Mouse (Mus musculus) G1E (cell line): ENCODE data around the gene Ldlrad3. TPM values are rescaled to one million over a fixed set of nuclear protein-coding genes. Genes with fewer than 3 reads are reported as not detected.

Experiments
- ATAC-seq: 2 replicates; pipeline ENCODE4 v1.8.0; 2016; ENCODE audit warnings: mild to moderate bottlenecking; ENCODE audit not compliant: insufficient number of reproducible peaks, poor library complexity, low FRiP score, severe bottlenecking; ENCODE audit errors: extremely low read depth
- DNase-seq: peaks from one replicate; pipeline ENCODE4 v3.0.0; 2012; ENCODE audit warnings: low spot score
- H3K27me3 ChIP-seq: 2 replicates; pipeline ENCODE4 v1.6.1; 2012; ENCODE audit warnings: mild to moderate bottlenecking, low read length, inconsistent platforms; ENCODE audit not compliant: insufficient read depth
- H3K36me3 ChIP-seq: replicated peaks from 2 replicates; pipeline ENCODE3; 2012; ENCODE audit warnings: mild to moderate bottlenecking, inconsistent platforms
- H3K4me1 ChIP-seq: 2 replicates; pipeline ENCODE4 v1.6.1; 2012; ENCODE audit warnings: low read depth, low read length, inconsistent platforms, mixed read lengths; ENCODE audit not compliant: insufficient read depth
- H3K4me3 ChIP-seq: 2 replicates; pipeline ENCODE4 v1.5.1; 2012; ENCODE audit warnings: low read depth, mild to moderate bottlenecking, inconsistent platforms, low read length, moderate library complexity, mixed read lengths
- H3K9me3 ChIP-seq: replicated peaks from 2 replicates; pipeline ENCODE4 v1.6.1; 2012; ENCODE audit warnings: inconsistent platforms
- CTCF ChIP-seq: IDR thresholded peaks from 2 replicates; pipeline ENCODE4 v1.5.1; 2012; ENCODE audit warnings: low read depth, low read length, inconsistent platforms, mixed read lengths
- GATA1 ChIP-seq: IDR thresholded peaks from 2 replicates; pipeline ENCODE4 v1.6.1; 2012; ENCODE audit warnings: borderline replicate concordance, low read length, inconsistent platforms, mixed read lengths
- GATA2 ChIP-seq: IDR thresholded peaks from 2 replicates; pipeline ENCODE4 v1.6.1; 2012; ENCODE audit warnings: low read depth, low read length, inconsistent platforms, borderline replicate concordance
- POLR2AphosphoS5 ChIP-seq: IDR thresholded peaks from 2 replicates; pipeline ENCODE4 v1.6.1; 2012; ENCODE audit warnings: low read depth, low read length, inconsistent platforms; ENCODE audit not compliant: insufficient replicate concordance
- TAL1 ChIP-seq: conservative IDR thresholded peaks from 2 replicates; pipeline ENCODE4 v1.6.1; 2012; ENCODE audit warnings: low read depth, low read length, inconsistent platforms, mixed read lengths
- polyA plus RNA-seq: library from polyadenylated mRNA; stranded (reverse); fragments of >175 nt; gene quantifications from 2 replicates; pipeline ENCODE4 v1.2.3, GENCODE M21; 2012
- total RNA-seq, 2 experiments: library from RNA; stranded (forward) in 1 of 2; stranded (reverse) in 1 of 2; fragments of 200-1000 nt in 1 of 2; fragments of >200 nt in 1 of 2; fragmentation: Nextera tagmentation in 1 of 2; gene quantifications; 2 replicates each; pipeline ENCODE4 v1.2.3; 2014 to 2017

Gene Ldlrad3
- total and polyA plus RNA-seq, 3 experiments: 0.01 to 0.38 TPM; not detected in 1

- TF ChIP-seq CTCF (no peak), POLR2AphosphoS5 (no peak), TAL1 (no peak), GATA1 (no peak), GATA2 (no peak)
- H3K4me1 ChIP-seq: no peaks in the 10 kb centered on the region
- no peaks in the 10 kb centered on the region for H3K36me3 ChIP-seq
- H3K27me3 ChIP-seq: 0 out of 2 replicates have a peak, but pooled peaks cover 3% of the 10 kb centered on the region
- DNase-seq: no peak
- no peaks in the 10 kb centered on the region for H3K9me3 ChIP-seq
- H3K4me3 ChIP-seq: no peak overlapping the region
- ATAC-seq: no peak
Observed at GRCm38 (mm10) chr2:102117402-102117760, 68.8 kb downstream of the Ldlrad3 start.

- DNase-seq: no peak
- Histone ChIP-seq H3K4me1 (no peaks in the 10 kb centered on the region), H3K4me3 (no peak overlapping the region), H3K27me3 (0 out of 2 replicates have a peak, but pooled peaks cover 3% of the 10 kb centered on the region), H3K9me3 (no peaks in the 10 kb centered on the region), H3K36me3 (no peaks in the 10 kb centered on the region)
- no peak for ATAC-seq
- TF ChIP-seq TAL1: no peak
- TF ChIP-seq GATA2: no peak
- TF ChIP-seq CTCF: no peak
- TF ChIP-seq POLR2AphosphoS5: no peak
- no peak for TF ChIP-seq GATA1
Observed at GRCm38 (mm10) chr2:102116521-102117401, 69.4 kb downstream of the Ldlrad3 start.

- TF ChIP-seq POLR2AphosphoS5: no peak
- TF ChIP-seq TAL1: no peak
- TF ChIP-seq CTCF: no peak
- TF ChIP-seq GATA2: no peak
- TF ChIP-seq GATA1: no peak
- Histone ChIP-seq H3K36me3 (no peaks in the 10 kb centered on the region), H3K27me3 (0 out of 2 replicates have a peak, but pooled peaks cover 3% of the 10 kb centered on the region), H3K4me3 (no peak overlapping the region), H3K9me3 (no peaks in the 10 kb centered on the region), H3K4me1 (no peaks in the 10 kb centered on the region)
- DNase-seq: no peak
- ATAC-seq: no peak
Observed at GRCm38 (mm10) chr2:102113801-102114200, 72.4 kb downstream of the Ldlrad3 start.

- ATAC-seq (no peak), DNase-seq (no peak)
- Histone ChIP-seq H3K36me3 (no peaks in the 10 kb centered on the region), H3K9me3 (no peaks in the 10 kb centered on the region), H3K27me3 (0 out of 2 replicates have a peak, but pooled peaks cover 3% of the 10 kb centered on the region), H3K4me3 (no peak overlapping the region), H3K4me1 (no peaks in the 10 kb centered on the region)
- TF ChIP-seq CTCF (no peak), GATA2 (no peak), POLR2AphosphoS5 (no peak), TAL1 (no peak), GATA1 (no peak)
Observed at GRCm38 (mm10) chr2:102113323-102113722, 72.9 kb downstream of the Ldlrad3 start.

- no peaks in the 10 kb centered on the region for H3K4me1 ChIP-seq
Observed at GRCm38 (mm10) chr2:102111906-102112499, 74.2 kb downstream of the Ldlrad3 start.

GRCm38 (mm10) chr2:102110306-102110705 is 75.9 kb downstream of the Ldlrad3 start:
- H3K36me3 ChIP-seq: no peaks in the 10 kb centered on the region
- no peaks in the 10 kb centered on the region for H3K9me3 ChIP-seq
- ATAC-seq (no peak), DNase-seq (no peak)
- H3K4me1 ChIP-seq: no peaks in the 10 kb centered on the region
- H3K4me3 ChIP-seq: no peak overlapping the region
- TF ChIP-seq CTCF: no peak
- no peak for TF ChIP-seq GATA2
- no peak for TF ChIP-seq TAL1
- no peak for TF ChIP-seq POLR2AphosphoS5
- TF ChIP-seq GATA1: no peak
- H3K27me3 ChIP-seq: peaks cover 10% of the 10 kb centered on the region; the same call in 1 of the 2 replicates

More at GRCm38 (mm10) chr2:102111906-102112499, 74.2 kb downstream of the Ldlrad3 start:
- no peak overlapping the region for H3K4me3 ChIP-seq
- peaks cover 6% of the 10 kb centered on the region; the same call in 1 of the 2 replicates for H3K27me3 ChIP-seq
- H3K9me3 ChIP-seq: no peaks in the 10 kb centered on the region
- DNase-seq (no peak), ATAC-seq (no peak)
- no peaks in the 10 kb centered on the region for H3K36me3 ChIP-seq
- TF ChIP-seq GATA2 (no peak), CTCF (no peak), GATA1 (no peak), POLR2AphosphoS5 (no peak), TAL1 (no peak)
